Mouse (Mus musculus) CD4-positive, CD25-positive, alpha-beta regulatory T cell, adult 2 months (primary cell): ENCODE measurements around the gene Asb2.

Experiments used
- DNase-seq: peaks from one replicate; pipeline ENCODE4 v3.0.0-alpha.2; 2012; ENCODE audit warnings: low read depth, low spot score

Asb2 gene

DNA sequence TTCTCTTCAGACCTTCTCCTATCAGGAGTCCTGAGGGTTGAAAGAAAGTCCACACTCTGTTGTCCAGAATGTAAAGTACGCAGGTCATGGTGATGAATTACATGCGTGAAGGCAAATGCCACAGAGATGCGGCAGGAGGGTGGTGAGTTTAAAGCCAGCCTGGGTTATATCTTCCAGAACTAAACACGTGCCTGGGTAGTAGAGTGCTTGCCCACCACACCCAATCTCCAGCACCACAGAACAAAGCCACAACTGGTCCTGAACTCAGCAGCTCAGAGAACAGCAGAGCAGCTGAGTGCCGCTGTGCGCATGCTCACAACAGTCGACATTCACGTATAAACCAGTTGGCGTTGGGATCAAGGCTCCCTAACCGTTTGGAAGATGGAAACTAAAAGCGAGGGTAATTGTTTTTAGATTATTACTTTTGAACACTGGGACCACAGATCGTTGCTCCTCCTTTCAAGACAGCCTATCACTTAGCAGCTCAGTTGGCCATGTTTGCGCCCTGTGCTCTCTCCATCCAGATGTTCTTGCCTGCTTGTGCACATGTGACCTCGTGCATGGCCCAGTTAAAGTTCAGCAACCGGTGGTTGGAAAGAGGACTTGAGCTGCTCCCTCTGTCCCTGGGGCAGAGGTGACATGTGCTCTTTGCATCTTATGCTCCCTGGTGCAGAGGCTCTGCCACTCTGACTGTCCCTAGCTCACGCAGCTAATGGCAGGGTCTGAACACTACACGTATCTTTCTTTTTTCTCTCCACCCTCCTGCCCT is 5.9 kb upstream of the Asb2 start:
- DNase-seq, result no peak

GRCm38 (mm10) chr12:103360812-103361211 is 5.0 kb upstream of the Asb2 start:
- DNase-seq, result no peak

GRCm38 (mm10) chr12:103358951-103359801 is 3.4 kb upstream of the Asb2 start:
- no peak for DNase-seq

GRCm38 (mm10) chr12:103358216-103358615 is 2.4 kb upstream of the Asb2 start:
- no peak for DNase-seq

GRCm38 (mm10) chr12:103356415-103356748 is 581 bp upstream of the Asb2 start:
- DNase-seq, result no peak

DNA sequence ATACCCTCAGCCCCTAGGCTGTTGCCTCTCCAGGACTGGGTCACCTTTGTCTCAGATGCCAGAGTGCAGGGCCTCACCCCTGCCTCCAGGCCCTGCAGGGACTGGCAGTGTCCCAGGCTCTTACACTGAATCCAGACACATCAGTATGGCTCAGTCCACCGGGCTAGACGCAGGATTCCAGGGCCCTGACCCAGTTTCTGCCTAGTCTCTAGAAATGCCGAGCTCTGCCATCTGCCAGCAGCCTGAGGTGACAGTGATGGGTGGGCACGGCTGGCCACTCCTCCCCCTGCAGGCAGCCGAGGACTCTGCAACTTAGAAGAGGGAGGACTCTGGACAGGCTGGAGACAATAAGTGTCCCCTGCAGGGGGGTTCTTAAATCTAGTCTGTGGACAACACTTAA is 2.3 kb downstream of the Asb2 start:
- DNase-seq, result no peak

GRCm38 (mm10) chr12:103352735-103353134 is 3.1 kb downstream of the Asb2 start:
- no peak for DNase-seq

- peak; percentile 94 for DNase-seq
These were observed 7.3 kb downstream of the Asb2 start for GRCm38 (mm10) chr12:103348506-103348905.

DNA sequence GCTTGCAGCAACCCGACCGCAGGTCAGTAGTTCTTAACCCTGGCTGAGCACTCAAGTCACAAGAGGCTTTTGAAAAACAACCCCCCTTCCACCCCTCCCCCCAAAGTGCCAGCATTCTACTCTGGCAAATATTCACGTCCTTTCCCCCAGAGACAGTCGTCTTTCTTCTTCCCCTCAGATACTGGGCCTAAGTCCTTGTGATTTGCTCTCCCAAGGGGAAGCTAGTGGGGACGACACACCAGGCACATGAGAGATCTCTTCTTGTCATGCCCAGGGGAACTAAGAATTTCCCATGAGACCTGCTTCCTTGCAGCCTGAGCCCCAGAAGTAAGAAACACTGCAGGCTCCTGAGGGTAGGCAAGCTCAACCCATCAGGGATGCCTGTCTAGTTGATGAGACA is 8.4 kb downstream of the Asb2 start:
- no peak for DNase-seq

- peak; percentile 51 for DNase-seq
These were observed 8.9 kb downstream of the Asb2 start for GRCm38 (mm10) chr12:103346945-103347344.

GRCm38 (mm10) chr12:103344934-103345333 is 10.9 kb downstream of the Asb2 start:
- DNase-seq, result no peak

DNA sequence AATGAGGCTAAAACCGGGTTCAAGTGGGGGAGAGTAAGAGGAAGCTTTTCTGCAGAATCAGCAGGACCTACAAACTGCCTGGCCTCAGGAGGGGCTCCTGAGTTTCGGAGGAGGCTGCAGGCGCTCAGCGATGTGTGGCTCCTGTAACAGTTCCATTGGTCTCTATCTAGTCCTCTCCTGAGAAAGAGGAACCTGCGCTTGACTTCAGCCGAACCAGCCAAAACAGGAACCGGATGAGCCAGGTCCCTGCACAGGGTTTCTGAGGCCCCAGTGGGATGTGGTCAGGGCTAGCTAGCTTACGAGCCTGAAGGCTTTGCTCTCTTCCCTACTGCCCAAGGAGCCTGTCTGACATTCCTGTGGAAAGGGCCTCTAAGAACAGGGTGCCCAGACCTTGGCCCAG is 12.3 kb downstream of the Asb2 start:
- DNase-seq, result peak; percentile 66

- DNase-seq, result peak; percentile 91
These were observed 14.6 kb downstream of the Asb2 start for GRCm38 (mm10) chr12:103341212-103341611.

DNA sequence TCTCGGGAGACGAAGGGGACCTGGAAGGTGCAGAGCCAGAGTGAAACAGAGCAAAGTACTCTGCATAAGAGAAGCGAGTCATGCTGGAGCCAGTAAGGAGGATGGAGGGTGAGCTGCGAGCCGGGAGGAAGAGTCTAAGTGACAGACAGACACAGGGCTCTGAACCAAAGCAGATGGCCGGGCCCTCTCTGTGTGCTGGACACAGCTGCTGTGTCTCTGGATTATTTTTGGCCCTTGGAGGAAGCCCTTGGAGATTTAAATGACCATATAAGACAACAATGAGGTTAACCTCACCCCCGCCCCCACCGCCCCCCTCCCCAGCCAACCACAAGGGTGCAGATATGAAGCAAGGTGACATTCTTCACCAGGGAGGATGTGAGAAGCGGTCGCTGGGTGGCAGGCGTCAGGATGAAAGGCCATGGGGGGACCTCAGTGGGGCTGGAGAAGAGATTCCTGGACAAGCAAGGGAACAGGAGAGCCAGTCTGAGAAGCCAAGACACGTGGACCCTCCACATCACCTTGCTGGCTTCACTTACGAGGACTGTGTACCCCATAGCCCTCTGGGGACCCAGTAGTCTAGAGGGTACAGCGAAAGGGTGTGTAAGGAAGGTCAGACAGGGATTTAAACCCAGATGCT is 17.5 kb downstream of the Asb2 start:
- DNase-seq, result no peak

DNA sequence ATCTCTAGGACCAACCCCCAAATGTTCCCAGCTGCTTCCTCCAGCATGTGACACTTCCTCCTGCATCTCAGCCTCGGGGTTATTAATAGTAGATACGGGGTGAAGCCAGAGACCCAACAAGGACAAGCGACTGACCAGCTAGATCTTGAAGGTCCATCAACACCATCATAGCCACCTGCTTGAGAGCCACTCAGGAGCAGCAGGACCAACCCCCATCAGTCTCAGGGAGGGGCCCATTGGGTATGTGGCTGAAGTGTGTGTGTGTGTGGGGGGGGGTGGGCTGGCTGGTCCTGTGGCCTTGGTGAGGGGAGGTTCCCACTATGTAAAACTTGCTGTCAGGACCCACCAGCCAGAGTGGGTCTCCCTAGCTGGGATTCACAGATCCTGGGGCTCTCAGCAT is 19.0 kb downstream of the Asb2 start:
- DNase-seq, result no peak

- DNase-seq, result peak; percentile 58
These were observed 22.4 kb downstream of the Asb2 start for GRCm38 (mm10) chr12:103333426-103333825.

DNA sequence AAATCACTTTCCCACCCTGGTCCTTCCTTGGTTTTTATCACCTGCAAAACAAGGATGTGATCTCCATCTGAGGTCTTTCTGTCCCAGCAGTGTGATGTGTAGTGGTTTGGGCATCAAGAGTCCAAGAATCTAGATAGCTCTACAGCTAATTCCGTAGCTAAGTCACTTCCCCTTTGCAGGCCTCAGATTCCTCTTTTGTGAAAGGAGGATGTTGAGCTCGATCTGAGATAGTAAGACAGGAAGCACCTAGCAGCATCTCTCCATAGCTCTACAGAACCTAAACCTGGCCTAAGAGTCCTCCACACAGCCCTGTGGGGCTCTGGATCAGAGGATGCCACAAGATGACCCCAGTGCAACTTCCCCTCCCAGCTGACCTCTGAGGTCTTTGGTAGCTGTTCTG is 22.9 kb downstream of the Asb2 start:
- DNase-seq, result peak; percentile 57

GRCm38 (mm10) chr12:103331491-103331890 is 24.3 kb downstream of the Asb2 start:
- DNase-seq, result peak; percentile 90

DNA sequence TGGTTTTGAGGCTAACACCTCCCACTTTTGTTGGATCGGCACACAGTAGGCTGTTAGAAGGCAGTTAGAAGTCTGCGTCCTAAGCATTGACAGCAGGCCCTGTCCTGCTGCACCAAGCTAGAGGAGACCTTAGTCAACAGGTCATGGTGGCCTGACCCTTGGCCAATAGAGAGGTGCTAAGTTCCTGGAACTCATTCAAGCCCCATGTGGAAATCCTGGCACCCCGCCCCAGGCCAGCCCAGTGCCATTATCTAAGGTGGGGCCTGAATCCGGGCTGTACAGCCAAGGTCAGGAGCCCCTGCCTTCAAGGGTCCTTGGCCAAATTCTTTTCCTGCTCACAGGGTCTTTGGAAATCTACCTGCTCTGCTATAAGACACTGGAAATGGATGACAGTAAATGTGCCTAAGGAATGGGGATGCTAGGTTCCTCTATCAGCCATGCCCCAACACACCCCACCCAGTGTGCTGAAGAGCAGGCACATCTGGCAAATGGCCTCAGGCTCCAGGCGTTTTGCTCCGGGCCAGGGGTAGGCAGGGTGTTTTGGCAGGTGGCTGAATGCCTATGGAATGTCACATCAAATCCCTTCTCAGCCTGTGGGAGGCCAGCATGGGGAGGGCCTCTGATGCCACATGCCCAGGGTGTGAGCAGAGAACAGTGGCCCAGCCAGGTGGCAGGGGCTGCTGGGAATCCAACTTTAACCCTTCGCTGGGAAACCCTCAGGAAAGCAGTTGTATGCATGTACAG is 27.2 kb downstream of the Asb2 start:
- no peak for DNase-seq

- DNase-seq, result no peak
These were observed 28.7 kb downstream of the Asb2 start for GRCm38 (mm10) chr12:103327107-103327506.

- DNase-seq, result no peak
These were observed 29.2 kb downstream of the Asb2 start for GRCm38 (mm10) chr12:103326569-103326968.
